In genomic region chr7:44655504-44655903, GRCm38 (mm10) we compare ENCODE assay signal across 10 mouse cellular contexts. TPM values are rescaled to one million over a fixed set of nuclear protein-coding genes. Genes with fewer than 3 reads are reported as not detected.
A peak's percentile ranks its signal among the peaks of the same experiment; 100 is the strongest.
DNase-seq lines count a peak whose midpoint lies in the region; ATAC-seq and TF ChIP-seq lines count a peak whose summit lies in the region.
"Had no signal": no experiment of that assay in that cellular context is flagged by ENCODE, and none has a peak within 500 bp of the region (broad histone marks: within the 10 kb centered on the region; RNA-seq: fewer than 3 reads in every experiment).

No protein-coding gene starts in this region.

- intact Hi-C loops in heart, postnatal 14 days (cut with DNase I), result loop anchor here (10.0 kb wide), 1 partner anchor 169 kb away; no protein-coding TSS in a partner anchor

- no peaks in the 10 kb centered on the region for H3K4me1 ChIP-seq in midbrain, postnatal 0 days (ENCODE audit: insufficient read depth, low read length)

- WGBS in midbrain, postnatal 0 days, result 13% methylated on average over 8 of the region's 8 CpGs

- no peak for ATAC-seq in midbrain, postnatal 0 days (ENCODE audit: low FRiP score)

- no peak overlapping the region for H3K4me2 ChIP-seq in midbrain, postnatal 0 days (ENCODE audit: low read depth, low read length, poor library complexity, severe bottlenecking)

- H3K9ac ChIP-seq in midbrain, postnatal 0 days (replicated peaks; ENCODE audit: low read length, poor library complexity, severe bottlenecking), result no peak overlapping the region

- no peaks in the 10 kb centered on the region for H3K36me3 ChIP-seq in midbrain, postnatal 0 days (ENCODE audit: insufficient read depth, low read length)

- H3K4me3 ChIP-seq in midbrain, postnatal 0 days (ENCODE audit: low read depth, low read length), result no peak overlapping the region
- H3K4me3 ChIP-seq: erythroblast, embryonic 14.5 days had no signal

- peak; percentile 35 to 59 for DNase-seq in heart, postnatal 14 days
- no peak for DNase-seq in heart, adult 8-10 months (ENCODE audit: low spot score)
- peak; percentile 40 for DNase-seq in 3T3-L1 (ENCODE audit: low read depth, low spot score)
- DNase-seq in MEL-GATA-1-ER (ENCODE audit: extremely low read depth, low read depth), result peak; percentile 54
- peak; percentile 68 for DNase-seq in cerebellum, adult 9-11 months
- DNase-seq in induced T-regulatory cell, adult 2 months (ENCODE audit: low read depth), result peak; percentile 71
- peak; percentile 63 for DNase-seq in midbrain, postnatal 0 days (ENCODE audit: low spot score)
- peak; percentile 67 for DNase-seq in thymus, postnatal 14 days

- no peaks in the 10 kb centered on the region for H3K9me3 ChIP-seq in midbrain, postnatal 0 days (ENCODE audit: low read length)

- no peak overlapping the region for H3K27ac ChIP-seq in midbrain, postnatal 0 days (ENCODE audit: low read depth, low read length)

- no peaks in the 10 kb centered on the region for H3K27me3 ChIP-seq in midbrain, postnatal 0 days (ENCODE audit: insufficient read depth, low read length)

- TF ChIP-seq CTCF in midbrain, postnatal 0 days (IDR thresholded peaks at IDR 0.05), result peak; percentile 68

RNA-seq across cellular contexts. Expression of gene Myh14, which starts 15.1 kb away (rescaled TPM):
- total RNA-seq in heart, postnatal 14 days (2021), result 10 to 100 TPM; 55.0 to 72.4 TPM
- 100 to 1,000 TPM in 1 of 4 experiments, 10 to 100 TPM in 3; 88.0 to 111 (median 88.2) TPM for total RNA-seq in heart, adult 8-10 months (2022)
- 8.8 and 11.0 TPM in 2 replicates for total RNA-seq in midbrain, postnatal 0 days (2014; rRNA removed)
- polyA plus RNA-seq in midbrain, postnatal 0 days (2015; fragmentation: Nextera tagmentation; extraction: Ambion mirVana), result 6.9 and 7.9 TPM in 2 replicates

RNA-seq across cellular contexts. Expression of gene Izumo2, which starts 53.0 kb away (rescaled TPM):
- total RNA-seq in heart, postnatal 14 days (2021), result not detected
- not detected for total RNA-seq in heart, adult 8-10 months (2022)
- total RNA-seq in midbrain, postnatal 0 days (2014; rRNA removed), result not detected in 2 replicates
- polyA plus RNA-seq in midbrain, postnatal 0 days (2015; fragmentation: Nextera tagmentation; extraction: Ambion mirVana), result not detected in 2 replicates
- polyA plus RNA-seq: erythroblast, embryonic 14.5 days; lung, embryonic 16.5 days had no signal
